Mouse (Mus musculus) forebrain, embryonic 13.5 days (tissue): ENCODE measurements around the gene Trnau1ap. TPM values are rescaled to one million over a fixed set of nuclear protein-coding genes. Genes with fewer than 3 reads are reported as not detected.
"Not testable (repeated sequence)": the region's sequence is repeated elsewhere in the genome, so short reads cannot be mapped to it uniquely, and the experiment has no call there.

Source experiments
- ATAC-seq: fragments of 200-750 bp; cut with Nextera tagmentation; 2 replicates; pipeline ENCODE4 v1.8.0; 2017
- H3K27ac ChIP-seq: fragments of 300-500 bp; sonication (generic); 2 replicates; pipeline ENCODE4 v1.5.1; 2015; ENCODE audit warnings: inconsistent platforms, mild to moderate bottlenecking, moderate library complexity
- H3K27me3 ChIP-seq: fragments of 300-500 bp; sonication (generic); 2 replicates; pipeline ENCODE4 v1.6.1; 2015; ENCODE audit warnings: mild to moderate bottlenecking, inconsistent platforms
- H3K36me3 ChIP-seq: fragments of 300-500 bp; sonication (generic); 2 replicates; pipeline ENCODE4 v1.6.1; 2015; ENCODE audit warnings: mild to moderate bottlenecking, inconsistent platforms; ENCODE audit not compliant: poor library complexity, severe bottlenecking
- H3K4me1 ChIP-seq: fragments of 300-500 bp; sonication (generic); 2 replicates; pipeline ENCODE4 v1.6.1; 2015; ENCODE audit warnings: inconsistent platforms
- H3K4me2 ChIP-seq: fragments of 300-500 bp; sonication (generic); 2 replicates; pipeline ENCODE4 v1.6.1; 2015; ENCODE audit warnings: inconsistent platforms, mild to moderate bottlenecking, moderate library complexity
- H3K4me3 ChIP-seq: fragments of 300-500 bp; sonication (generic); 2 replicates; pipeline ENCODE4 v1.5.1; 2015; ENCODE audit warnings: mild to moderate bottlenecking, inconsistent platforms
- H3K9ac ChIP-seq: fragments of 300-500 bp; sonication (generic); 2 replicates; pipeline ENCODE4 v1.6.1; 2015; ENCODE audit warnings: mild to moderate bottlenecking, inconsistent platforms
- H3K9me3 ChIP-seq: fragments of 300-500 bp; sonication (generic); replicated peaks from 2 replicates; pipeline ENCODE4 v1.6.1; 2016; ENCODE audit warnings: inconsistent platforms
- WGBS: fragments of 180-500 bp; shearing (Covaris S2); methylation state at CpG from one replicate; pipeline ENCODE4 v1.1.7; 2015; 5-methylcytosine and 5-hydroxymethylcytosine counted together
- polyA plus RNA-seq: library from polyadenylated mRNA; unstranded; fragments of >200 nt; fragmentation: Nextera tagmentation; extraction: Ambion mirVana; gene quantifications from 2 replicates; pipeline ENCODE4 v1.2.1, GENCODE M21; 2015

The Trnau1ap gene
- polyA plus RNA-seq, 1 experiment from 2014 or later = 87.8 TPM

DNA sequence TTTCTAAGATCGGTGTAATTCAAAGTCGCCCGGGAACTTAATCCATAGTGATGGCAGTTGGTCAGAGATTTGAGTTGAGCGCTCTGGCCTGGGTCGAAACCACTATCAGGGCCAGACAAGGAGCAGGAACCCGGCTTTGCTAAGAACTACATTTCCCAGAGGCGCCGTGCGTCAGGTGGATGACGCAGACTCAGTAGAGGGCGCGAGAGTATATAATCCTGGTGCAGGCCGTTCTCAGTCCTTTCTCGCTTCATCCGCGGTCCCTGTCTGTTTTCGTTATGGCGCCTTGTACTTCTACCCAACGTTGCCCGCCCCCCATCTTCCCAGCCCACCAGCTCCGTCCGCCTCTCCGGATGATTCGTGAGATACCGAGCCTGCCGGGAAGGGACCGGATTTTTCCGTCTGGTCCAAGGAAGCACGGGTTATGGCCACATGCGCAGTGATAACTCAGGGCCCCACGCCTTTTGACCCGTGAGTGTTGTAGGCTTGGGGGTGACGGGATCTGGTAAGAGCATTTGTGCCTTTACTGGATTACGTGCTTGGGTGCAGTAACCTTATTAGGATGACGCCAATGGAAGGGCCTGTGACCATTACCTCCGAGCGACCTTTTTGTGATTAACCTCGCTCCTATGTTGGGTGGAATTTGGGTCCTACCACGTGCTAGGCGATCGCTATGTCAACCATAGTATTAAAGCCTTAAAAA, 20.8 kb downstream of the Trnau1ap start:
- no peaks in the 10 kb centered on the region for H3K27me3 ChIP-seq
- WGBS = under 1% methylated on average over 41 of the region's 41 CpGs

DNA sequence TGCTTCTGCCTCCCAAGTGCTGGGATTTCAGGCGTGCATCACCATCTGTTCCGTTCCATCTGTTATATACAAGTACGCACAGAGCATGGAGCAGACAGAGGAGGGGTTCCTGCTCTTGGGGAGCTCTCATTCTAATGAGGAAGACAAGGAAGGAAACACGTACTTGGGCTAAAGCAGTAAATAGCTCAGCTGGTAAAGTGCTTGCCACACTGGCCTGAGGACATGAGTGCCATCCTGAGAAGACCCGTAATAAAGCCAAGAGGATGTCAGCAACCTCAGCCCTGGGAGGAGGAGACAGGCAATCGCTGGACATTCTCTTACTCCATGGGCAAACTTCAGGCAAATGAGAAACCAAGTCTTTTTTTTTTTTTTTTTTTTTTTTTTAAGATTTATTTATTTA, 23.3 kb downstream of the Trnau1ap start:
- no peak for ATAC-seq
- Histone ChIP-seq H3K36me3 (peaks cover 15% of the 10 kb centered on the region), H3K27ac (no peak overlapping the region), H3K9ac (no peak overlapping the region), H3K9me3 (no peaks in the 10 kb centered on the region), H3K4me2 (no peak overlapping the region), H3K27me3 (no peaks in the 10 kb centered on the region), H3K4me1 (peaks cover 23% of the 10 kb centered on the region), H3K4me3 (no peak overlapping the region)
- WGBS = 70% methylated on average over 6 of the region's 6 CpGs

More for the DNA sequence above, 20.8 kb downstream of the Trnau1ap start:
- peaks cover 17% of the 10 kb centered on the region for H3K4me1 ChIP-seq
- H3K27ac ChIP-seq = peak overlapping the region; percentile 85
- peak overlapping the region; percentile 73 for H3K4me3 ChIP-seq
- peak; percentile 96 for ATAC-seq
- H3K4me2 ChIP-seq = peak overlapping the region; percentile 93
- H3K36me3 ChIP-seq = peaks cover 41% of the 10 kb centered on the region
- peak overlapping the region; percentile 90 for H3K9ac ChIP-seq
- H3K9me3 ChIP-seq = no peaks in the 10 kb centered on the region

DNA sequence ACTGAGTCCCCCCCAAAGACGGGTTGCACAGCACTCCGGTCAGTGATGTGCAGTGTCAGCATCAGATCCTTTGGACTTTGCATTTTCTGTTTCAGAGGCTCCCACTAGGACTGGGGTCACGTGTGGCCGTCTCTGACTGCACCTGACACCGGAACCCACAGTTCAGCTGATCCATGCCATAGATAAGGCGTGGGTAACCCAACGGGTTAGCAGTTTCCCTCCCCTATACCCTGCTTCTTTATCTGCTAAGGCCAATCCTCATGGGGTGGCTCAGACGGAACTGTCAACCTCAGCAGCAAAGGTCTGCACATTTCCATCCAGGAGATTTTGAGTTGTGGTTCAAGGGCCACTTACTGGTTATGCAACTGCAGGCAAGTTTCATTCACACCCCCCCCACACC, 24.1 kb downstream of the Trnau1ap start:
- no peaks in the 10 kb centered on the region for H3K27me3 ChIP-seq
- ATAC-seq = no peak
- 87% methylated on average over 8 of the region's 8 CpGs for WGBS
- no peaks in the 10 kb centered on the region for H3K9me3 ChIP-seq
- H3K9ac ChIP-seq = no peak overlapping the region
- H3K4me2 ChIP-seq = no peak overlapping the region
- no peak overlapping the region for H3K27ac ChIP-seq
- H3K4me3 ChIP-seq = no peak overlapping the region
- H3K36me3 ChIP-seq = peaks cover 7% of the 10 kb centered on the region
- H3K4me1 ChIP-seq = peaks cover 18% of the 10 kb centered on the region

DNA sequence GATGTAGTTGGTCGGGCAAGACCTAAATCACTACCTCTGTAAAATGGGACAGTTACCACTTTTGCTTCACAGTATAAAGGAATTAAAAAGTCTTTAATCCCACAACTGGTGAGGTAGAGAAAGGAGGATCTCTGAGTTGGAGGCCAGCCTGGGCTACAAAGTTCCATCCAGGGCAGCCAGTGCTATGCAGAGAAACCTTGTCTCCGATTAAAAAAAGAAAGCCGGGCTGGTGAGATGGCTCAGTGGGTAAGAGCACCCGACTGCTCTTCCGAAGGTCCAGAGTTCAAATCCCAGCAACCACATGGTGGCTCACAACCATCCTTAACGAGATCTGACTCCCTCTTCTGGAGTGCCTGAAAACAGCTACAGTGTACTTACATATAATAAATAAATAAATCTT, 25.9 kb downstream of the Trnau1ap start:
- H3K9me3 ChIP-seq, ATAC-seq, H3K4me1 ChIP-seq, H3K9ac ChIP-seq, H3K36me3 ChIP-seq, H3K27ac ChIP-seq, H3K27me3 ChIP-seq: not testable (repeated sequence)
- Histone ChIP-seq H3K4me2 (peak overlapping the region; percentile 68), H3K4me3 (peak overlapping the region; percentile 42)
- 45% methylated on average over 6 of the region's 6 CpGs for WGBS

DNA sequence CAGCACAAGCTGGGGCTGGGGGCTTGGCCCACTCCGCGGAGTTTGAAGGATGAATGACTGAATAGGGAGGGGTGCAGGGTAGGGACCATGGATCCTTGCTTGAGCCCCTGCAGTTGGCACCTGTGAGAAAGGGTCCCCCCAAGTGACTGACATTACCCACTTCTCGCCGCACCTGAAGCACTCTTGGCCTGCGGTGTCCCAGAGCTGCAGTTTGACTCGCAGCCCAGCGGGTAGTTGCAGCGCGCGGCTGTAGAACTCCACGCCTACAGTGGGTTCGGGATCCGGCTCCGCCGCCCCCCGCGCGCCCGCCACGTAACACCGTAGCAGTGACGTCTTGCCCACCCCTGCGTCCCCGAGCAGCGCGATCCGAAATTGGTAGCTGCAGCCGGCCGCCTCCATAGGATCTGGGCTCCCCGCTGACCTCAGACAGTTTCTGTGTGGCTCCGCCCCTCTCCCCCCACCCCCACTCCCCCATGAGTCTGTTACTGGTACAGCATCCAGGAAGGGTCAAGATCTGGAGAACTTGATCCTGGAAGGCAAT, 26.3 kb downstream of the Trnau1ap start, which contains the start of gene Rab42:
Gene Rab42, minus strand, starts transcription at position 447 of the 541 bp plus-strand sequence.
- H3K4me2 ChIP-seq = peak within 1 kb of the TSS; percentile 68
- H3K36me3 ChIP-seq = no peaks in the 10 kb centered on the region
- ATAC-seq = no peak
- peak within 1 kb of the TSS; percentile 57 for H3K9ac ChIP-seq
- peaks cover 6% of the 10 kb centered on the region for H3K4me1 ChIP-seq
- 1% methylated on average over 30 of the region's 31 CpGs for WGBS
- H3K27me3 ChIP-seq = no peaks in the 10 kb centered on the region
- H3K9me3 ChIP-seq = no peaks in the 10 kb centered on the region
- H3K4me3 ChIP-seq = peak within 1 kb of the TSS; percentile 42
- no peak within 1 kb of the TSS for H3K27ac ChIP-seq

DNA sequence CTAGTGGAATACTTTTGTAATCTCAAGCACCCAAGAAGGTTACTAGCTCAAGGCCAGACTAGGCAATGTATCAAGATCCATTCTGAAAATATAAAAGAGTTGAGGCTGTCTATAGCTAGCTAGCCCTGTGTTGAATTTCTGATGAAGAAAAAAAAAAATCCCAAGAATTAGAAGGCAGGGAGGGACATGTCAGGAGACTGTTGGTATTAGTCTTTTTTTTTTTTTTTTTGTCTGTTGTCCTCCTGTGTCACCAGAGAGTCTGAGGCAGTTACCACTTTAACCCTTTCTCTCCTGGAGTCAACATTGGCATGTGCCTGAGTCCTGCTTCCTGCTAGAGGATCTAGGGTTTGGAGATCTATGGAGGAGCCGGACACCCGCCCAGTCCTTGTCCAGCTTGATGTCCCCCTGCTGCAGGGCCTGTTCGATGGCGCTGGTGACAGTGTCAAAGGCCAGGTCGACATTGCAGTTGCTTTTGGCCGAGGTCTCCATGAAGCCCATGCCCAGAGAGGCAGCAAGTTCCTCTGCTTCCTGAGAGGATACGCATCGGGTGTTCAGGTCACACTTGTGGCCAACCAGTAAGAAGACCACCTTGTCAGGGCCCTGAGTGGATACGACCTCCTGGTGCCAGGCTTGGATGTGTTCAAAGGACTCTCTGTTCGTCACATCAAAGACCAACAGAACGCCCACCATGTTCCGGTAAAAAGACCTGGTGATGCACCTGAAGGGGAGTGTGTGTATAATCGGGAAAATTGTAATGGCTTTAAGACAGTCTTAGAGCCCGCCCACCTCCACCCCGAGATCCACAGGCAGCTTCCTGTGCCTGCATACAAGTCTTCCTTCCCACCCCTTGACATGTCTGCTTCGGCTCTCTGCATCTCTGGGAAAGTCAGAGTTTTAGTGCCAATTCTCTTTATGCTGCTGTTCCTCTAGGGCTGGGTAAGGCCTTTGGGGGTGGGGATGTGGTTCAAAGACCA, 27.1 kb downstream of the Trnau1ap start:
- no peaks in the 10 kb centered on the region for H3K9me3 ChIP-seq
- H3K27me3 ChIP-seq = no peaks in the 10 kb centered on the region
- H3K36me3 ChIP-seq = no peaks in the 10 kb centered on the region
- no peak for ATAC-seq
- peaks cover 6% of the 10 kb centered on the region for H3K4me1 ChIP-seq
- peak overlapping the region; percentile 57 for H3K9ac ChIP-seq
- H3K4me2 ChIP-seq = peak overlapping the region; percentile 68
- H3K4me3 ChIP-seq = peak overlapping the region; percentile 42
- 66% methylated on average over 16 of the region's 16 CpGs for WGBS
- no peak overlapping the region for H3K27ac ChIP-seq

DNA sequence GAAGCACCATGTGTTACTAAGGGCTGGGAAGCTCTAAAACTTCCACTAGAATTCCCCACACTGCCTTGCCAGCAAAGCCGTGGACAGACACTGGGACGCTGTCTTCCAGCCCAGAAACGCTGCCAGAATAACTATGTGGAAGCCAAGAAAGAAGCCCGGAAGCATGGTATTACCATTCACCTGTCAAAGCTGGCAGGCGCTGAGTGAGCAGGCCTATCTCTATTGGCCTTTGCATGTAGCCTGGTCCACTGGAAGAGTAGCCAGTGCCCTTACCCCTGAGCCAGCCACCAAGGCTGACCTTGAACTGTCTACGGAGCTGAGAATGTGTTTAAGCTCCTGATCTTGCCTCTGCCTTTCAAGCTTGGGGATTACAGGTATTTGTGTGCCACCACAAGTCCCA, 27.9 kb downstream of the Trnau1ap start:
- no peak overlapping the region for H3K27ac ChIP-seq
- H3K9ac ChIP-seq = no peak overlapping the region
- 89% methylated on average over 6 of the region's 6 CpGs for WGBS
- no peak overlapping the region for H3K4me3 ChIP-seq
- no peak overlapping the region for H3K4me2 ChIP-seq
- H3K9me3 ChIP-seq = no peaks in the 10 kb centered on the region
- no peaks in the 10 kb centered on the region for H3K36me3 ChIP-seq
- H3K27me3 ChIP-seq = no peaks in the 10 kb centered on the region
- peaks cover 6% of the 10 kb centered on the region for H3K4me1 ChIP-seq
- ATAC-seq = no peak

DNA sequence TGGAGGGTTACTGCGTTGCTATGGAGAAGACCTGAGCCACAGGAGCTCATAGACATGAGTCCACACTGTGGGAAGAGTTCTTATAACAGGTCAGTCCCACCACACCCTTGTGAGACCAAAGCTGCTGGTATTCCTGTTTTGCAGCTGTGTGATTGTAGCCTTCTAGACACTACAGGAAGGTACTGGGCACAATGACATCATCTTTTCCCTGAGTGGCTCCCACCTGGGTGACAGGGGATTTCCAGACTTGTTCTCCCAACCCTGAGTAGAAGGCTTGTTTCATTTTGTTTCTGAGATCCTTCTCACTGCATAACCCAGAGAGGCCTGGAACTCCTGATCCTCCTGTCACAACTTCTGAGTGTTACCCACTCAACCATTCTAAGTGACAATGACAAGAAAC, 29.5 kb downstream of the Trnau1ap start:
- WGBS = 79% methylated on average over 1 of the region's 1 CpGs
- Histone ChIP-seq H3K9me3 (no peaks in the 10 kb centered on the region), H3K36me3 (peaks cover 2% of the 10 kb centered on the region; the same call in 1 of the 2 replicates), H3K4me1 (peaks cover 6% of the 10 kb centered on the region), H3K4me2 (no peak overlapping the region), H3K27ac (no peak overlapping the region), H3K27me3 (no peaks in the 10 kb centered on the region), H3K4me3 (no peak overlapping the region), H3K9ac (no peak overlapping the region)
- ATAC-seq = no peak

DNA sequence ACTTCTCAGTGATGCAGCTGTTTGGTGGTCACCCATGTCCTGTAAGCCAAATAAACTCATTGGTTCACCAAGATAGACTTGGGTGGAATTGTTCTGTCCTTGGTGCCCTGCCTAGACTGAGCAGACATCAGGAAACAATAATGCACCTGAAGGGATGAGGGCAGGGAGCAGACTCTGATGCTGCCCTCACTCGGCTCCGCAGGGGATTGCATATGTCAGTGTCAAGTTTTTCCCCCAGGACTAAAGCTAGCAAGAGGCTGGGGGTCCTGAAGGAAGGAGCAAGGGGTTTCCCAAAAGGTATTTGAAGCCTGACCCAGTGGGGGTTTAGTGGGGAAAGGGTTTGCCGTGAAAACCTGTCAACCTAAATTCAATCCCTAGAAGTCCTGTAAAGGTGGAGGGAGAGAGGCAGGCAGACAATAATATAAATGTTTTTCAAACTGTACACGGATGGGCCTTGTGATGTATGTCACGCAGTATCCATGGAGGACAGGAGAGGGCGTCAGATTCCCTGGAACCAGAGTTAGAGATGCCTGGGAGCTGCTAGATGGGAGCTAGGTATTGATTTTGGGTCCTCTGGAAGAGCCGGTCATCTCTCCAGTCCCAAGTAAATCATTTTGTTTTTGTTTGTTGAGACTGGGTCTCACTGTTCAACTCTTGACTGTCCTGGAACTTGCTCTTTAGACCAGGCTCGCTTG, 33.5 kb downstream of the Trnau1ap start:
- Histone ChIP-seq H3K27ac (no peak overlapping the region), H3K9me3 (no peaks in the 10 kb centered on the region; the same call in 1 of the 2 replicates), H3K36me3 (peaks cover 37% of the 10 kb centered on the region), H3K27me3 (no peaks in the 10 kb centered on the region), H3K4me3 (no peak overlapping the region), H3K9ac (no peak overlapping the region), H3K4me2 (no peak overlapping the region), H3K4me1 (no peaks in the 10 kb centered on the region)
- no peak for ATAC-seq
- 48% methylated on average over 8 of the region's 8 CpGs for whole genome bisulfite sequencing

DNA sequence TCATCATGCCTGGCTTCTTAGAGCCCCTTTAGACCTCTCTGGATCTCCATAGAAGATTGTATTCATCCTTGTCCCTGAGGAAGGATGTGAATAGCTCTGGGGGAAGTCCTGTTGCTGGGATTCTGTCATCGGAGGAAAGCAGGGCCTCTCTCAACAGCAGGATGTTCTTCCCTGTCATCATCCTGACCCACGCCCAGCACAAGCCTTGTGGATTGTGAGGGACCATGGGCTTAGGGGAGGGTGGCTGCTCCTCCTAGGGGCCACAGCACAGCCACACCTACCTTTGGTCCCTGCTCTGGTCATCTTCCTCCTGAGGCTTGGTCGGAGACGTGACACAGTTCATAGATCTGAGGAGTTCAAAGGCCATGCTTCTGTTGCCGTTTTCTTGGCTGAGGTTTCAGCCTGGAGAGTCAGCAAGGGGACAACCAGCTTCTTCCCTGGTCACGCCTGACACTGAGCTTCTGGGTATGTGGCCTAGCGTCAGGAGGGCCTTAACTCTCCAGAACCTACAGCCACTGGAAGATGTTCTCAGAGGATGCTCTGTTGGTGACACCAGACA, 35.6 kb downstream of the Trnau1ap start:
- no peak overlapping the region for H3K4me3 ChIP-seq
- no peaks in the 10 kb centered on the region; the same call in 1 of the 2 replicates for H3K9me3 ChIP-seq
- peaks cover 52% of the 10 kb centered on the region for H3K36me3 ChIP-seq
- H3K4me1 ChIP-seq = no peaks in the 10 kb centered on the region
- ATAC-seq = no peak
- no peaks in the 10 kb centered on the region for H3K27me3 ChIP-seq
- 83% methylated on average over 7 of the region's 7 CpGs for WGBS
- no peak overlapping the region for H3K9ac ChIP-seq
- H3K27ac ChIP-seq = no peak overlapping the region
- no peak overlapping the region for H3K4me2 ChIP-seq

DNA sequence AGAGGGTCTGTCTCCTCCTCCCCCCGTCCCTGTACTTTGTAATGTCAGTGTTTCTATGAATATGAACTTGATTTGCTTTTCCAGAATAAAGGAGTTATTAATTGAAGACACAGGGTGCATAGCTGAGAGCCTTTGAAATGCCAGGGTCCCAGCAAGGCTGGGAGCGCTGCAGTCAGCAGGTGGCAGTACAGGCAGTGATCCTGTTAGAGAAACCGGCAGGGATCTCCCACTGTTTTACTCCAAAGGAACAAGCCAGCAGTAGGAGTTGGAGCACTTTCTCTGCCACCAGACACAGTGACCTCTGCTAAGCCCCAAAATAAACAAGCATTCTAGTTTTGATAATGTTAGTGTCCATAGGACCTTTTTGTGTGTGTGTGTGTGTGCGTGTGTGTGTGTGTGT, 36.4 kb downstream of the Trnau1ap start:
- WGBS = 41% methylated on average over 4 of the region's 4 CpGs
- Histone ChIP-seq H3K36me3 (peaks cover 52% of the 10 kb centered on the region), H3K27ac (no peak overlapping the region), H3K4me1 (no peaks in the 10 kb centered on the region), H3K27me3 (no peaks in the 10 kb centered on the region), H3K9me3 (no peaks in the 10 kb centered on the region; the same call in 1 of the 2 replicates), H3K9ac (no peak overlapping the region), H3K4me3 (no peak overlapping the region), H3K4me2 (no peak overlapping the region)
- no peak for ATAC-seq
